Mouse (Mus musculus) liver, adult 2 months (tissue): Measurements from ENCODE around the gene Zrsr1. TPM values are rescaled to one million over a fixed set of nuclear protein-coding genes. Genes with fewer than 3 reads are reported as not detected.

ENCODE experiments used
- DNase-seq: peaks from one replicate; pipeline ENCODE4 v3.0.0-alpha.2; 2011; ENCODE audit warnings: low read depth, low spot score; ENCODE audit errors: extremely low read depth
- H3K27ac ChIP-seq: fragments of 200-500 bp; replicated peaks from 2 replicates; pipeline ENCODE4 v1.5.1; 2012; ENCODE audit warnings: low read depth, mild to moderate bottlenecking, control low read depth, inconsistent platforms, low read length; ENCODE audit not compliant: insufficient read depth
- H3K27me3 ChIP-seq: fragments of 200-500 bp; 2 replicates; pipeline ENCODE4 v1.6.1; 2012; ENCODE audit warnings: mild to moderate bottlenecking, moderate library complexity, low read length, inconsistent platforms; ENCODE audit not compliant: control insufficient read depth, insufficient read depth
- H3K36me3 ChIP-seq: fragments of 200-500 bp; 2 replicates; pipeline ENCODE4 v1.6.1; 2012; ENCODE audit warnings: low read length, inconsistent platforms; ENCODE audit not compliant: control insufficient read depth, insufficient read depth
- H3K4me1 ChIP-seq: fragments of 200-500 bp; 2 replicates; pipeline ENCODE4 v1.6.1; 2011; ENCODE audit warnings: low read length; ENCODE audit not compliant: control insufficient read depth, insufficient read depth
- H3K4me3 ChIP-seq: fragments of 200-500 bp; 2 replicates; pipeline ENCODE4 v1.5.1; 2011; ENCODE audit warnings: low read depth, mild to moderate bottlenecking, control low read depth, low read length, moderate library complexity; ENCODE audit not compliant: insufficient read depth
- H3K79me2 ChIP-seq: fragments of 200-500 bp; 2 replicates; pipeline ENCODE4 v1.6.1; 2012; ENCODE audit warnings: inconsistent platforms, mild to moderate bottlenecking, low read length, moderate library complexity; ENCODE audit not compliant: control insufficient read depth, insufficient read depth
- H3K9ac ChIP-seq: fragments of 200-500 bp; 2 replicates; pipeline ENCODE4 v1.6.1; 2012; ENCODE audit warnings: low read depth, mild to moderate bottlenecking, control low read depth, inconsistent platforms, low read length
- CTCF ChIP-seq: fragments of 200-500 bp; IDR thresholded peaks from 2 replicates; pipeline ENCODE4 v1.5.1; 2011; ENCODE audit warnings: low read depth, low read length, control low read depth
- POLR2A ChIP-seq: fragments of 200-500 bp; IDR thresholded peaks from 2 replicates; pipeline ENCODE4 v1.6.1; 2011; ENCODE audit warnings: low read length, control low read depth; ENCODE audit not compliant: insufficient read depth; ENCODE audit errors: extremely low read depth
- WGBS: fragments of 180-500 bp; shearing (Covaris S2); methylation state at CpG from one replicate; pipeline ENCODE4 v1.1.7; 2018; 5-methylcytosine and 5-hydroxymethylcytosine counted together
- polyA plus RNA-seq: library from polyadenylated mRNA; depleted of rRNA; stranded (reverse); fragments of >200 nt; gene quantifications from 2 replicates; pipeline ENCODE4 v1.2.3, GENCODE M21; 2012
- total RNA-seq: library from RNA; depleted of rRNA; stranded (reverse); fragments of >200 nt; gene quantifications from 2 replicates; pipeline ENCODE4 v1.2.3, GENCODE M21; 2014

Zrsr1 gene
- total and polyA plus RNA-seq, 2 experiments, result 4.9 to 6.8 TPM

- no peak for DNase-seq
- Histone ChIP-seq H3K79me2 (no peaks in the 10 kb centered on the region; the same call in 1 of the 2 replicates), H3K4me3 (no peak overlapping the region), H3K27me3 (no peaks in the 10 kb centered on the region), H3K36me3 (0 out of 2 replicates have a peak, but pooled peaks cover 2% of the 10 kb centered on the region), H3K9ac (no peak overlapping the region), H3K4me1 (no peaks in the 10 kb centered on the region), H3K27ac (no peak overlapping the region)
- TF ChIP-seq POLR2A (no peak), CTCF (peak; percentile 37)
- WGBS, result 94% methylated on average over 6 of the region's 6 CpGs
These were observed 21.7 kb upstream of the Zrsr1 start for GRCm38 (mm10) chr11:22950131-22950530.

- DNase-seq, result no peak
- Histone ChIP-seq H3K4me1 (no peaks in the 10 kb centered on the region), H3K27me3 (no peaks in the 10 kb centered on the region), H3K9ac (no peak overlapping the region), H3K4me3 (no peak overlapping the region), H3K36me3 (peaks cover 5% of the 10 kb centered on the region), H3K27ac (no peak overlapping the region), H3K79me2 (no peaks in the 10 kb centered on the region)
- 91% methylated on average over 7 of the region's 7 CpGs for WGBS
- no peak for TF ChIP-seq CTCF
- TF ChIP-seq POLR2A, result no peak
These were observed 19.1 kb upstream of the Zrsr1 start for GRCm38 (mm10) chr11:22952668-22953067.

- Histone ChIP-seq H3K9ac (no peak overlapping the region), H3K79me2 (peaks cover 2% of the 10 kb centered on the region; the same call in 1 of the 2 replicates), H3K27ac (no peak overlapping the region), H3K4me1 (no peaks in the 10 kb centered on the region), H3K4me3 (no peak overlapping the region), H3K36me3 (peaks cover 4% of the 10 kb centered on the region), H3K27me3 (no peaks in the 10 kb centered on the region)
- 96% methylated on average over 6 of the region's 6 CpGs for WGBS
- TF ChIP-seq CTCF (no peak), POLR2A (no peak)
- no peak for DNase-seq
These were observed 15.5 kb upstream of the Zrsr1 start for GRCm38 (mm10) chr11:22956346-22956745.

GRCm38 (mm10) chr11:22956830-22957229 lies 15.0 kb upstream of the Zrsr1 start:
- peaks cover 2% of the 10 kb centered on the region; the same call in 1 of the 2 replicates for H3K79me2 ChIP-seq
- peaks cover 4% of the 10 kb centered on the region for H3K36me3 ChIP-seq
- DNase-seq, result peak; percentile 52
- H3K9ac ChIP-seq, result no peak overlapping the region
- H3K27me3 ChIP-seq, result no peaks in the 10 kb centered on the region
- no peak overlapping the region for H3K4me3 ChIP-seq
- no peak overlapping the region for H3K27ac ChIP-seq
- no peaks in the 10 kb centered on the region for H3K4me1 ChIP-seq
- 62% methylated on average over 4 of the region's 4 CpGs for WGBS
- TF ChIP-seq CTCF (peak; percentile 91), POLR2A (no peak)

GRCm38 (mm10) chr11:22957791-22958374 lies 13.9 kb upstream of the Zrsr1 start:
- Histone ChIP-seq H3K27me3 (no peaks in the 10 kb centered on the region), H3K79me2 (peaks cover 2% of the 10 kb centered on the region; the same call in 1 of the 2 replicates), H3K36me3 (peaks cover 4% of the 10 kb centered on the region), H3K4me3 (no peak overlapping the region), H3K4me1 (no peaks in the 10 kb centered on the region), H3K27ac (no peak overlapping the region), H3K9ac (no peak overlapping the region)
- TF ChIP-seq POLR2A (no peak), CTCF (peak; percentile 30; the same call in 1 of the 2 replicates)
- 90% methylated on average over 4 of the region's 4 CpGs for WGBS
- no peak for DNase-seq

- no peak overlapping the region for H3K9ac ChIP-seq
- no peaks in the 10 kb centered on the region for H3K27me3 ChIP-seq
- TF ChIP-seq POLR2A, result no peak
- no peak for TF ChIP-seq CTCF
- peaks cover 2% of the 10 kb centered on the region; the same call in 1 of the 2 replicates for H3K4me1 ChIP-seq
- DNase-seq, result no peak
- no peak overlapping the region for H3K27ac ChIP-seq
- H3K36me3 ChIP-seq, result no peaks in the 10 kb centered on the region
- peaks cover 6% of the 10 kb centered on the region; the same call in 1 of the 2 replicates for H3K79me2 ChIP-seq
- no peak overlapping the region for H3K4me3 ChIP-seq
- WGBS, result 94% methylated on average over 1 of the region's 1 CpGs
These were observed 9.7 kb upstream of the Zrsr1 start for GRCm38 (mm10) chr11:22962101-22962500.
